Mouse (Mus musculus) adrenal gland, adult 8-10 months (tissue): Measurements from ENCODE around the gene Nostrin. TPM values are rescaled to one million over a fixed set of nuclear protein-coding genes. Genes with fewer than 3 reads are reported as not detected.

Experiments used
- DNase-seq: peaks from one replicate; pipeline ENCODE4 v3.0.0; 2022
- total RNA-seq, 4 experiments: library from RNA; stranded (reverse); gene quantifications; 2 replicates each; pipeline ENCODE4 v1.2.4; 2022

The Nostrin gene
- total RNA-seq, 4 experiments from 2014 or later, result 6.1 to 10.8 (median 8.8) TPM

- peak; percentile 91 for DNase-seq
Observed at GRCm38 (mm10) chr2:69205791-69206351, 70.3 kb downstream of the Nostrin start, which contains the start of gene Spc25. Gene Spc25, minus strand, starts transcription at chr2:69206194.

GRCm38 (mm10) chr2:69206523-69206922, 70.9 kb downstream of the Nostrin start:
- no peak for DNase-seq

GRCm38 (mm10) chr2:69209684-69210083, 74.1 kb downstream of the Nostrin start:
- DNase-seq, result no peak

- DNase-seq, result no peak
Observed at GRCm38 (mm10) chr2:69210773-69211172, 75.2 kb downstream of the Nostrin start, which contains the start of gene G6pc2. Gene G6pc2, plus strand, starts transcription at chr2:69211073.

GRCm38 (mm10) chr2:69212652-69213051, 77.1 kb downstream of the Nostrin start:
- DNase-seq, result no peak

GRCm38 (mm10) chr2:69215242-69215641, 79.6 kb downstream of the Nostrin start:
- DNase-seq, result no peak

GRCm38 (mm10) chr2:69221868-69222416, 86.3 kb downstream of the Nostrin start:
- DNase-seq, result no peak

GRCm38 (mm10) chr2:69222815-69223214, 87.2 kb downstream of the Nostrin start:
- no peak for DNase-seq

- DNase-seq, result no peak
Observed at GRCm38 (mm10) chr2:69224724-69225123, 89.1 kb downstream of the Nostrin start.

- DNase-seq, result no peak
Observed at GRCm38 (mm10) chr2:69226876-69227275, 91.3 kb downstream of the Nostrin start.

GRCm38 (mm10) chr2:69228635-69229034, 93.0 kb downstream of the Nostrin start:
- DNase-seq, result no peak

- DNase-seq, result no peak
Observed at GRCm38 (mm10) chr2:69230137-69230536, 94.5 kb downstream of the Nostrin start.

GRCm38 (mm10) chr2:69232101-69232500, 96.5 kb downstream of the Nostrin start:
- DNase-seq, result no peak

GRCm38 (mm10) chr2:69234976-69235678, 99.5 kb downstream of the Nostrin start:
- no peak for DNase-seq

Other genes starting within 250 kb of the Nostrin start
- gene Spc25, start 70.4 kb downstream of the Nostrin start, total RNA-seq, result 1 to 10 TPM; 1.0 to 2.2 (median 1.5) TPM
- gene G6pc2, start 75.3 kb downstream of the Nostrin start, total RNA-seq, result not detected
- under 1 TPM in 1 of 4 experiments, not detected in 3; 0.46 TPM for gene Abcb11, start 206.8 kb downstream of the Nostrin start, total RNA-seq
- gene Dhrs9, start 244.6 kb downstream of the Nostrin start, total RNA-seq, result 1 to 10 TPM in 2 of 4 experiments, under 1 TPM in 2; 0.12 to 1.7 (median 0.73) TPM